Mouse (Mus musculus) left cerebral cortex, adult 9 months (tissue): ENCODE data around the gene Ptdss2.

ENCODE experiments used
- DNase-seq, 2 experiments: peaks; one replicate each; pipeline ENCODE4 v3.0.0; 2022; ENCODE audit warnings: low spot score in 2 of 2

The Ptdss2 gene

GRCm38 (mm10) chr7:141122689-141123516 lies 721 bp downstream of the Ptdss2 start:
- peak; percentile 83 to 90 for DNase-seq

GRCm38 (mm10) chr7:141123517-141123856 lies 1.3 kb downstream of the Ptdss2 start:
- no peak for DNase-seq

GRCm38 (mm10) chr7:141131024-141131820 lies 9.0 kb downstream of the Ptdss2 start:
- DNase-seq = peak; percentile 76 to 88

GRCm38 (mm10) chr7:141131904-141132755 lies 9.9 kb downstream of the Ptdss2 start:
- DNase-seq = no peak

GRCm38 (mm10) chr7:141141326-141141725 lies 19.1 kb downstream of the Ptdss2 start:
- no peak for DNase-seq

DNA sequence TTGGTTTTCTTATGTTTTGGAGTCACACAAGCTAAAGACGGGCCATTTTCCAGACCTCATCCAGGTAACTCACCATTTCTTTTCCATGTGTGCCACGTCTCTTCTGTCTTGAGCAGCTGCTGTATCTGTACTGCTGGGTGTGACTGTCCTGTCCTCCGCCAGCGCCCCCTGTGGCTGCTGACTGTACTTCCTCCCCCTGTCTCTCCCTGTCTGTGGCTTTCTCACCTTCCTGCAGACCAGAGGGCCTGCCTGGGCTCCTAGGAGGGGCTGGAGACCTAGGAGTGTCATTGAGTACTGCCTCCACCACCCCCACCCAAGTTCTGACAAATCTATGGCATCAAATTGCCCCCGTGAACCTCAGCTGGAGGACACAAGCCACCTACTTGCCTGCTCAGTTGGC lies 20.9 kb downstream of the Ptdss2 start:
- no peak for DNase-seq

DNA sequence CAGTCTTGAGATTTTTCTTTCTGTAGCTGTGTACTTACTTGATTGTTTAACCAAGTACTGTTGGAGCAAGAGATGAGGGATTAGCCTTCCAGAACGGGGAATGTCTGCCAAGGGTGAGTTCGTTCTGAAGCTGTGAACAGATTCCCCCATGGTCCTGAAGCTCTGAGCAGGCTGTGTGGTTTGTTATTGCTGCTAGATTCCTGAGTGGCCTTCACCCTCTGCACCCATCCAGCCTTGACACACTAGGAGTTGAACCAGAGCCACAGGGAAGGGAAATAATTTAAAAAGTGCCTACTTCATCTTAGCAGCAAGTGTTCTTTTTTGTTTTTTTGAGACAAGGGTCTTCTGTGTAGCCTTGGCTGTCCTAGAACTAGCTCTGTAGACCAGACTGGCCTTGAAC lies 21.7 kb downstream of the Ptdss2 start:
- no peak for DNase-seq

DNA sequence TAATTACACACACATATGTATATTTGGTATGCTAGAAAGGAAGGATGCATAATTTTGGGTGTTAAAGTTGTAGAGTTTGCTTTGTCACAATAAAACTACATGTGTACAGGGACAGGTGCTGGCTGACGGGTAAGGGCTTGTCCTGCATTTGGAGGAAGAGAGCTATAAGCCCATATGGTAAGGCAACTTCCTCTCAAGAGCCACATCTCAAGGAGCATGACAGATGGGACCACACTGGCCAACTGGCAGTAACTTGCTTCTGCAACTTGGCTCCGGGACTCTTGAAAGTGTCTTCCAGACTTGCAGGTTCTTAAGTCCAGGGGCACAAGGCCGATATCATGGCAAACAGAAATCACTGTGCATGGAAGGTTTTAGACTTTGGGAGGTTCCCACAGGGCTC lies 22.5 kb downstream of the Ptdss2 start:
- DNase-seq = no peak

- no peak for DNase-seq
Observed at GRCm38 (mm10) chr7:141145403-141145802, 23.2 kb downstream of the Ptdss2 start.

- DNase-seq = no peak
Observed at GRCm38 (mm10) chr7:141146043-141146595, 23.9 kb downstream of the Ptdss2 start.

GRCm38 (mm10) chr7:141147044-141147443 lies 24.9 kb downstream of the Ptdss2 start:
- no peak for DNase-seq

DNA sequence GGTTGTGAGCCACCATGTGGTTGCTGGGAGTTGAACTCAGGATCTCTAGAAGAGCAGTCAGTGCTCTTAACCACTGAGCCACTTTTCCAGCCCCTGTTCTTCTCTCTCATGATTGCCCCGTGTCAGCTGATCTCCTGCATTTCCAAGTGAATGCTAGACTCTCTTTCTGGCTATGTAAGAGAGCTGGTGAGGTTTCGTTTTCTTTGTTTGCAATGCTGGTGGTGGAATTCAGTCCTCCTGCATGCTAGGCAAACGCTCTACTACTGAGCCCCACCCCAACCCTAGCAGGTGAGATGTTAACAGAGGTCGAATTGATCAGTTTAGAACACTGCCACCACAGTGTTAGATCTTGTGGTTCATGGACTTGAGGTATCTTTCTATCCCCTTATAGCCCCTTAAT lies 26.5 kb downstream of the Ptdss2 start:
- DNase-seq = no peak

GRCm38 (mm10) chr7:141155362-141155761 lies 33.2 kb downstream of the Ptdss2 start:
- no peak for DNase-seq

DNA sequence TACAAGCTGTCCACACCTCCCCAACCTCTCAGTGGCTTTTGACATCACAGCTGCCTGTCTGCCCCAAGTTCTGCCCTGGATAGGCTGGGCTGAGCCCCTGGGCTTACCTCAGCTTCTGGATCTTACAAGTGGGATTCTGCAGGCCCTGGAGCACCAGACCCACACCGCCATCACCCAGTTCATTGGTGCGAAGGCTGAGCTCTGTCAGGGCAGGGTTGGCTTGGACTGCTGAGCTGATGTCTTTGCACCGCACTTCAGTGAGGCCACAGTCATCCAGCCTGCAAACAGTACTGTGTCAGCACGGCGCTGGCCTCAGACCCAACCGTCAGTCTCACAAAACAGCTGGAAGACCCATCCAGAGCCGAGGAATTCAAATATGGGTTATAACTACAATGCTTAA lies 42.2 kb downstream of the Ptdss2 start:
- DNase-seq = no peak

GRCm38 (mm10) chr7:141164850-141165249 lies 42.7 kb downstream of the Ptdss2 start:
- DNase-seq = peak in 1 of 2 experiments; percentile 30

GRCm38 (mm10) chr7:141167901-141168517 lies 45.8 kb downstream of the Ptdss2 start:
- DNase-seq = no peak

DNA sequence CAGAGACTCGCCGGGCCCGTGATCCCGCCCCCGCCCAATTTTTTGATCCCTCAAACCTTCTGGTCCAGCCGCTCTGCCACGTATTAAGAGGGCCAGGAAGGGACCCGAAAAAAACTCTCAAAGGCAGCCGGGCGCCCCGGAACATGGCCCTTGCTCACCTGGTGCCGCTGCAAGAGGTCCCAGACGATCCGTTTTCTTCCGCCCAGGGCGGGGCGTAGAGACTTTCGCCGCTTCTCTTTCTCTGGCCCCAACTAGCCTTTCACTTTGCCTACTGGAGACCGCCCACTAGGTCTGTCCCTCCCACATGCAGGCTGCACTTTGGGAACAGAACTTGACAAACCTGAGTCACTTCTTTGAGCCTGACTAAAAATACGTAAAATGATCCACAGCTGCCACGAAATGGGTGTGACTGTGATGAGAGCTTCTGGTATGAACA lies 46.4 kb downstream of the Ptdss2 start:
- peak in 1 of 2 experiments; percentile 69 for DNase-seq

GRCm38 (mm10) chr7:141169300-141169699 lies 47.1 kb downstream of the Ptdss2 start:
- DNase-seq = no peak

DNA sequence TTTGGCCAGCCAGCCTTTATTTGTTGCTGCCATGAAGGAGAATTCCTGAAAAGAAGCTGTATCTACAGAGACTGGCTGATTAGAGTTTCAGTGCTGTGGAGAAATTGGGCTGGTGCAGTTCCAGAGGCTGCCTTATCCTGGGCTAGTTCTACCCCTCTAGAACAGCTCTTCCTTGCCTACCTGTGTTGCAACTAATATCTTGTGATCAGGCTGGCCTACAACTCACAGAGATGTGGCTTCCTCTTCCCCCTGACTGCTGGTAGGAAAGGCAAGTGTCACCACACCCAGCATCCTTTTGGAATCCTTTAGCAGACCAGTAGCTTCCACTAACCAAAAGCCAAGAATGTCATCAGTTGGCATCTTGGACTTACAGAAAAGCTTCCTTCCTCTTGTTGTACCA lies 47.7 kb downstream of the Ptdss2 start:
- DNase-seq = no peak

DNA sequence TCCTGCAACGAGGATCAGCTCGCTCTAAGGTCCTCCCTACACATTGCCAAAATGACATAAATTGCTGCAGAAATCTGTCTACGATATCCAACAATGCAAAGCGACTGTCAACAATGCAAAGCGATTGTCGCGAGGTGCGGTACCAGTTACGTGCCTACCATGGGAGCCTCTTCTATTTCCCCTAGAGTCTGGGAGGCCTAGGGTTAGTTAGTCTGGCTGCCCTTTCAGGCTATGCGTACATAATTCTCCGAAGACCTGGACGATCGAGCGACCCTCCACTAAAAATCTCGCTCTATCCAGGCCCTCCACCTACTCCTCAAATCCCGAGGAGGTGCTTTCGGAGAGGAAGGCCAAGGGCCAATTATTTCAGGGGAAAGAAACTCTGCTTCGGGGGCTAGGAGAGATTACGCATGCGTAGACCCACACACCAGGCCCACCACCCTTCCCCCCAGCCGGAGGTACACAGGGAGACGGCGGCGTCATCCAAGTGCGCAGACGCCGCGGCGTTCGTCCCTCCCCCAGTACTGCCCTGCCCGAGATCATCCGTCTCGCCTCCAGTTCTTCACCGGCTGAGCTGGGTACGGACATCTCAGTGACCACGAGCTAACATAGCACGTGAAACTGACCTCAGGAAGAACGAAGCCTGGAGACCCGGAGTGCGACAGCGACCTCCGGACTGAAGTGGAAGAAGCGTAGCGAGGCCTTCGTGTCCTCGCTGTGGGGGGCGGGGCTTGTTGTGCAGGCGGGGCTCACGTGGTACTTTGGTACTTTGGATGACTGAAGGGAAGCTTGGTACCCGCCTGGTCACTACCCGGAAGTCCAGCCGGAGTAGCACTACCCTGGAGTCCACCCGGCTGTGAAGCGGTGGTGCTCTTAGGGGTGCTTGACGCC lies 50.2 kb downstream of the Ptdss2 start, which contains the start of gene Rnh1:
TSS of gene Rnh1 (minus strand) at position 742 of the 891 bp plus-strand sequence.
- DNase-seq = peak; percentile 87 to 94
